Mouse (Mus musculus) heart, postnatal 36 days (tissue): ENCODE results near the gene E2f6. TPM values are rescaled to one million over a fixed set of nuclear protein-coding genes. Genes with fewer than 3 reads are reported as not detected.
A peak's percentile ranks its signal among the peaks of the same experiment; 100 is the strongest.

Experiments
- DNase-seq, 2 experiments: peaks; one replicate each; pipeline ENCODE4 v3.0.0; 2021 to 2022
- intact Hi-C: fragments of 180-260 bp; cut with DNase I; formaldehyde crosslinking; loops from one replicate; pipeline ENCODE4 v1.15.1; 2025
- total RNA-seq, 2 experiments: library from RNA; stranded (reverse); gene quantifications; 2 replicates each; pipeline ENCODE4 v1.2.3; 2021

The E2f6 gene
- 10 to 100 TPM; 72.1 to 74.7 TPM for total RNA-seq

DNA sequence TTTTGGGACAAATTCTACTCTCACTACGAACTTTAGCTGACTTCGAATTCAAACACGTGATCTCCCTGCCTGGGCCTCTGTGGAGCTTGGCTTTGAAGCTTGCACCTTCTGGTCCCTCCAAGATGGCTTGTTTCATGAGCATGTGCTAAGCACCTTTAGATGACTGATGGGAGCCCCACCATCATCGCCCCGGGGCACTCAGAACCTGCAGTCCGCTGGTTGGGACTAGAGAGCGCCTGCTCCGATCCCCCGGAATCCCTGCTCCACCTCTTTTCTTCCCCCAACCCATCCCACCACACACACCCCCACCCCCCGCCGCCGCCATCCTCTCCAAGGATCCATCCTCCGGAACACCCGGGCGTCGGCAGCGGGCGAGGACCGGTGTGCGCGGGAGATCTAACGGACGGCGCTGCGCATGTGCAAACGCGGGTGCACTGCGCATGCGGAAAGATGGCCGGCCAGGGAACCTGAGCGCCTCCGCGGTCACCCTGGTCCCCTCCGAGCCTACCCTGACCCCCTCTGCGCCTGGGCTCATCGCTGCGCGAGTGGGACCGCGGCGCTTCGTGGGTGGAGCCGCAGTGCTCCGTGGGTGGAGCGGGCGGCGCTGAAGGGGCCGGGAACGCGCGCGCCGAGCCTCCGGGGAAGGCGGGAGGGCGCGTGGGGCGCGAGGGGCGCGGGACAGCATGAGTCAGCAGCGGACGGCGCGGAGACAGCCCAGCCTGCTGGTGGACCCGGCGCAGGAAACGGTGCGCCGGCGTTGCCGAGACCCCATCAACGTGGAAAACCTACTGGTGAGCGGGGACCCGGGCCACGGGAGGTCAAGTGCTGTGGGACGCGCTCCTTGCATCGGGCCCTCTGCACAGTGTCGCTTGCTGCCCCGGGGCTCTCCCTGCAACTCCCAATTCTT is at the start of gene E2f6:
TSS of gene E2f6 (plus strand) at position 439 of the 907 bp plus-strand sequence.
- DNase-seq = peak; percentile 84 to 91

DNA sequence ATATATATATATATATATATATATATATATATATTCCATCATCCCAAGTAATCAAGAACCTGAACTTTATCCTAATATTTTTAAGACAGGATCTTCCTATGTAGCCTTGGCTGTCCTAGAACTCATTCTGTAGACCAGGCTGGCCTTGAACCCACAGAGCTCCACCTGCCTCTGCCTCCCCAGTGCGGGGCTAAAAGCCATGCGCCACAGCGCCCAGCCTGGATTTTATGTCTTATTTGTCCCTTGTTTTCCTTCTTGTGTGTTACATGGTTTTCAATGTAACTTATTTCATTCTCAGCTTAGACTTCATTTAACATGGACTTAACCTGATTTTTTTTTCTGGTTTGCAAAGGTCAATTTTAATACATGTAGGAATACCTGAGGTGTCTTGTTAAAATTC is 49.3 kb upstream of the E2f6 start:
- intact Hi-C loops = no loop called here
- no peak for DNase-seq

More for the DNA sequence above, at the start of gene E2f6:
- intact Hi-C loops = no loop called here

DNA sequence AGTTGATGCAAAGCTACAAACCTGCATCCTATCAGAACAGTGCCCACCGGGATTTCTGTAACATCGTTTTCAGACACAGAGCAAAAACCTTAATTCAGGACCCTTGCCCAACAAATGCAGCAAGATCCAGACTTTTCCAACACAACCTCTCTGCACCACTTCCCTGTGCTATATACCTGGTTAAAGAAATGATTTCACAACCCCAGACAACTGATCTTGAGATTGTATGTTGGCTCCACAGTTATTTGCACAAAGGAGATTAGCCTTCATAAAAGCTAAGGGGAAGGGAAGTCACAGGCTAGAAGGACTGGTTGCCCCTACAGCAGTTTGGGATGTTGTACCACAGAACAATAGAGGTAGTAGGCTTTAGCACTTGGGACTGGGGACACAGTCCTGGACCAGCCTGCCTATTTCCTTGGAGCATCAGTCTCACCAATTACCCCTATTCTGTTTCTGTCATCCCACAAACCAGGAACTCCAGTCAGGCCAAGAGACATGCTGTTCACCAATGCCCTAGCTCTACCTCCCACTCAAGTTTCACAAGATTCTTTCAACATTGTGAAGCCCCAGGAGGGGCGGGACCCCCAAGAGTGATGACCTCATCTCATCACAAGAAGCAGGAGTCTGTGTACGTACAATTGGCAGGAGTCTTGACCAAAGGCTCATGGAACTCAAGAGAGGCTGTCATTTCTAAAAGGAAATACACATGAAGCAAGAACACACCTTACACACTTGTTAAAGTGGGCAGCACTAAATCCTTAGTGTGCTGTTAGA is 46.9 kb upstream of the E2f6 start:
- intact Hi-C loops = no loop called here
- no peak for DNase-seq

DNA sequence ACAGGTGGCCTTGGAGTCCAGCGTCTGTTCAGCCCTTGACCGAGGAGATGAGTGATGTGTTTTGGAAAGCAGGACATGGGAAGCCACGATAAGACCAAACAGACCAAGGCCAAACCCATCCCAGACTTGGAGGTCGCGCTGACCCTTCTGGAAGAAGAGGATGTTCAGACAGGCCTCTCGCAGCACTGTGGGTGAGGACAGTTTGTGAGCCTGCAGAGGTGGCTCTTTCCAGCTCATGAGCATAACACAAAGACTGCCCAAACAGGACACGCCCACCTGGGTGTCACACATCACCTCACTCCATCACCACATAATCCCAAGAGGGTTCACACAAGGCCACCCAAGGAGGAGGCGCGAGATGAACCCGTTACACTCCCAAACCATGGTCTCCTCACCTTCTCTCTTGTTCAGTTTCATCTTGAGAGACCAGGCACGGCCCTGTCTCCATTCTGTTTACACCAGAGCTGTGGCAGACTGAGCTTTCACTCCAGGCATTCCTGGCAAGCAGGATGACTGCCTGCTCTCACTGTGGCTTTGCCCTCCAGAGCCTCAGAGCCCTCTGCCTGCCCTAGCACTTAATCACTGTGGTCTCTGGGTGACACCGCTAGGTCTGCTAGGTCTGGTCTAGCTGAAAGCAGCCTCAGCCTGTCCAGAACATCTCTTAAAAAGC is 45.9 kb upstream of the E2f6 start:
- no peak for DNase-seq
- intact Hi-C loops = no loop called here

DNA sequence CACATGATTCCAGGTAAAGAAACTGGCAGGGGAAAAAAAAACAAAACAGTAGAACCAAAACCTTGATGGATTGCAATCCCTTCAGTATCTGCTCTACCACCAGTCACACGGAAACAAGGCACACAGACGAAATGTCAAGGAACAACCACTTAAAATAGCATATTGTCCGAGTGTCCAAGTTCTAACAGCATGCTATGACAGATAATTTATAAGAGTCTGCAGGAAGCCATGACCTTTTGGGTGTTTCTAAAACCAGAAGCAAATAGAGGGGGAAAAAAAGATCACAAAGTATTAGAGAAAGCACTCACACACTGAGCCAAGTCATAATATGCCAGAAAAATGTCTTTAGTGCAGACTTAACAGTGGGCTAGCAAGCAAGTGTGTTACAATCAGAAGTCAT is 42.5 kb upstream of the E2f6 start:
- no peak for DNase-seq
- intact Hi-C loops = no loop called here

DNA sequence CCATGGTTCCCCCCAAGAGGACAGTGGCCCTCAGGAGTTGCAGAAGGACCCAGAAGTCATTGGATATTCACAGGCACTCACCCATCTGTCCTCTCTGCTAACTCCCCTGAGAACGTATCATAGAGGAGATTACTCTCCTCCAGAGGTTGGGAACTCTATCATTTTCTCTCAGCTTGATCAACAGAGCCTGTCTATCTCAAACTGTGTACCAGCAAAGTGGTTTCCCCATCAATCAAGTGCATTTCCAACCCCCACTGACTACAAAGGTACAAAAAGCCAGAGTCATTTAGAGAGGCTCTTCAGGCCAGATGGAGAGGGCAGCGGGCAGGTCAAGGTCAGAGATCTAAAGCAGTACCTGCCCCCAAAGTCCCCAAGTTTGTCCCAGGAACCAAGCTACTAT is 42.1 kb upstream of the E2f6 start:
- intact Hi-C loops = no loop called here
- no peak for DNase-seq

DNA sequence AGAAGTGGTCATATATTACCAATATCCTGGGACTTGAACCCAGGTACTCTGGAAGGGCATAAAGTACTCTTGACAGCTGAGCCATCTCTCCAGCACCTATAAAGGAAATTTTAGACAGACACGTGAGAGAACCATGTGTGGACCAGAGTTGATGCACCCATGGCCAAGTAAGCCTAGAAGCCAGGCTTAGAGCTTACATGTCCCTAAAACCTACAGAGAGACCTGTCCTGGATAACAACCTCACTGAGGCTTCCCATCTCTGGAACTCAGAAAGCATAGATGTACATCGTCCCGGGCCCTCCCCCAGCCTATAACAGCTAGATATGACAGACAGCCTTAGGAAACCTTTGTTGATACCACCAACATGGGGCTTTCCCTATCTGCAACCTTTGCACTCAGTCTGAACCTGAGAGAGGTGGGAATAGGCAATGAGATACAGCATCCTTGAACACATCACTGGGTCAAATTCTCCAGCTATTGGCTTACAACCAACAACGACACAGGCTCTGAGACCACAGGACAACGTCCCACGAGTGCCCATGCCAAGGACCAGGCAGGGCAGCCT is 41.1 kb upstream of the E2f6 start:
- intact Hi-C loops = no loop called here
- DNase-seq = no peak

DNA sequence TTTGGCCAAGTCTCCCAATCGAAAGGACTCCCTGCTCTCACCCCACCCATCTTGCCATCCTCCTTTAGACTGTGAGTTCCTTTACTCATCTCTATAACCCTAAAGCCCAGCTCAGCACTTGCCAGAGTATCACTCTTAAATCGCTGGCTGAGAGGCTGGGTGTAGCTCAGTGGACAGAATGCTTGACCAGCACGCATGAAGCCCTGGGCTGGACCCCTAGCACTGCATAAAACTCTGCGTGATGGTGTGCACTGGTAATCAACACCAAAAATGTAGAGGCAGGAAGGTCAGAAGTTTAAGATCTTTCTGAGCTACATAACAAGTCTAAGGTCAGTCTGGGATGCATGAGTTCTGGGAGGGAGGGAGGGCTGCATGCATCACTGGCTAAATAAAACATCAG is 36.2 kb upstream of the E2f6 start:
- intact Hi-C loops = no loop called here
- DNase-seq = no peak

DNA sequence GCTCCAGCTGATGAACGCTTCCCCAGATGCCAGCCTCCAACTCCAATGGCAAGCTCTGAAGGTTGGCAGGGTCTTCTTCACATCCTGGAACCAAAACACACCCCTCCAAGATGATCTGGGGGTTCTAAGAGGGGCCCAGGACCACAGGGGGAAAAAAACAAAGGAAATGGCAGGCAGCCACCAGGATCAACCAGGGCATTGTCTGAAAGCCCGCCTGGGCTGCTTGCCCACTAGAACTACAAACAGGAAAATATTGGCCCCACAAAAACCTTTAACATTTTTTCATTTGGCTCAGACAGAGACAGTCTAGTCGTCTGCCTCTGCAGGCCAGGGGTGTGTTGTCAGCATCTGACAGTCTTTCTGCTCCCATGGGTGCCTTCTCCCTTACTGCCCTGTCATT is 35.4 kb upstream of the E2f6 start:
- DNase-seq = no peak

DNA sequence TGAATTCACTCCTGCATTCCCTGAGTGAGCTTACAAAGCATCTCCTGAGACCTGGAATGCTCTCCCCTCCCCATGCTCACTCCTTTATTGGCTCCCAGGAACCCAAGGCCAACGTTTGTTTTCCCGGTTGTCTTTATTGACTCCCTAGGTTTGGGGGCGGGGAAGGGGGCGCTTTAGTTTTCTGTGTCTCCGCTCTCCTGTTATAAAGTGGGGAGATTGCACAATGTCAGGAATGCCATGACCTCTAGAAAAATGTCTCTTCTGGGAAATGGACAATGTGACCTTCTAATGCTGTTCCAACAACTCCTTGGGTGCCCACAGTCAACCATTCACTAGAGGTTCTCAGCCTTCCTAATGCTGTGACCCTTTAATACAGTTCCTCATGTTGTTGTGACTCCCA is 32.2 kb upstream of the E2f6 start:
- intact Hi-C loops = no loop called here

More for the DNA sequence above, 35.4 kb upstream of the E2f6 start:
- intact Hi-C loops = no loop called here

DNA sequence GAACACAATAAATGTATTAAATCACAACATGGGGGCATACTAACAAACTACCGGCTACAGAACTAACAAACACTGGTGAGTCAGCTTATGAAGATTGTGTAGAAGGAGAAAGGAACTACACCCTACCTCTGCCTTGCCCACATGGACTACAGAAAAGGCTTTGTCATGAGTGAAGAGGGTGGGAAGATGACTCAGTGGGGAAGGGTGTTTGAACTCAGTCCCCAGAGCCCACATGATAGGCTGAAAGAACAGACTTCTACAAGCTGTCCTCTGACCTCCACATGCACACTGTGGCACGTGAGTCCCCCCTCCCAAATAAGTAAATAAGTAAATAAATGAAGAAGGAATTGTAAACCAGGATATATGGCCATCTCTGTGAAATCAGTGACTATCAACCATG is 31.6 kb upstream of the E2f6 start:
- no peak for DNase-seq
- intact Hi-C loops = no loop called here

More for the DNA sequence above, 32.2 kb upstream of the E2f6 start:
- no peak for DNase-seq

DNA sequence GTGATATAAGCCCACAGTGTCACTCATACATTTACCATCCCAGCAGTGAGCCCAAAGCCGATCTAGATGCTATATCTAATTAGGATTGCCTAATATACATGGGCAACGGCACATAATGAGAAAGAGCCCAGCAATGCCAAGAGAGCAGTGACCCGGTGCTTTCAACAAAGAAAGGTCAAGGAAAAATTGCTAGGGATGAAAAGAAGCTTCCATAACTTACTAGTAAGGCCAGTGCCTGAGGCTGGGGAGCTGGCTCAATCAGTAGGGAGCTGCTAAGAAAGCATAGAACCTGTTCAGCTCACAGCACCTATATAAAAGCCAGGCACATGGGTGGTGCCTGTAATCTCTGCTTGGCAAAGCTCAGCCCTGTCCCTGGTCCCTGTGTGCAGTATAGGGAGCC is 30.4 kb upstream of the E2f6 start:
- intact Hi-C loops = no loop called here
- DNase-seq = no peak

DNA sequence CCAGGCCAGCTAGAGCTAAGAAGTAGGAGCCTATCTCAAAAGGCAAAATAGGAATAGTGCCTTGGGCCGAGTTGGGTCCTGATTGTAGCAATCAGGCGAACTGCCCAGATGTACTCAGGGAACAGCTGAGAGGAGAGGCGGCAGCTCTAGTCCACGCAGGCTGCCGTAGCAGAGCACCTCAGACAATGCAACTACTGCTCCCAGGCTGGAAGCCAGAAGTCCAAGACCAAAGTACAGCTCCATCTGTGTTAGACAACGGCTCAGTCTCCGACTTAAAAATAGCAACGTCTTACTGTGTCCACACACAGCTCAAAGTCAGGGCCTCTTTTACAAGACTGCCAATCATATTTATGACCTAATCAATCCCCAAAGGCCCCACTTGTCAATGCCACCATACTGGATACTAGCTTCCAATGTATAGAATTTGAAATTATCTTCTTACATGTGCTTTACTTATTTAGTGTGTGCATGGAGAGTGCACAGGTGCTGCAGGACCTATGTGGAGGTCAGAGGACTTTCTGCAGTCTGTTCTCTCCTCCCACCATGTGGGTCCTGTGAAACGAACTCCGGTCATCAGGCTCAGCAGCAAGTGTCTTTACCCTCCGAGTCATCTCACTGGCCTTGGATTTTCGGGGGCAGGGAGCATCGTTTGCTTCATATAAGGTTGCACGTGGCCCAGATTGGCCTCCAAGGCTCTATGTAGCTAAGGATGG is 29.6 kb upstream of the E2f6 start:
- intact Hi-C loops = no loop called here
- DNase-seq = no peak

DNA sequence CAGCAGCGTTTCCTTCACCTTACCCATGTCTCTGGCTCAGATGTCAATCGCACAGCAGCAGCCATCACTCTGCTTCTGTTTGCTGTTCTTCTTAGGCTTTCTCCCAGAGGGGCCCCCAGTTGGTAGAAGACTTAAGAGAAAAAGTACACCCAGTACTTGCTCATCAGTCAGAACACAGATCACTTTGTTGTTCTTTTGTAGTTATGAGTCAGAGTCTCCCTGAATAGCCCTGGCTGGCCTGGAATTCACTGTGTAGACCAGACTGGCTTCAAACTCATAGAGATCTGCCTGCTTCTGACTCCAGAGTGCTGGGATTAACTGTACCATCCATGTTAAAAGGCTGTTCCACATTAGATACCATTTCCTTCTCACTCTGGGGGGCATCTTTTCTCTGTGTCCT is 22.2 kb upstream of the E2f6 start:
- intact Hi-C loops = no loop called here
- no peak for DNase-seq

DNA sequence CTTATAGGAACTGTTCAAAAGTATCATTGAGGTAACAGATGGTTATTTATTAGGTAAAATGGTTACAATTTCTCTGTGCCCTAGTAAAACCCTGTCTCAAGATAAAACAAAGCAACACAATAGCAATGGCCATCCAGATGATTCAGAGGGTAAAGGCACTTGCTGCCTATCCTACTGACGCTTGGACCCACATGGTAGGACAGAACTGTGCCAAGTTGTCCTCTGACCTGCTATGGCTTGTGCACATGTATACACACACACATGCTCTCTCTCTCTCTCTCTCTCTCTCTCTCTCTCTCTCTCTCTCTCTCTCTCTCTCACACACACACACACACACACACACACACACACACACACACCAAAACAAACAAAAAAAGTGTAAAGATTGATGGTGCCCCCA is 21.6 kb upstream of the E2f6 start:
- no peak for DNase-seq
- intact Hi-C loops = no loop called here

DNA sequence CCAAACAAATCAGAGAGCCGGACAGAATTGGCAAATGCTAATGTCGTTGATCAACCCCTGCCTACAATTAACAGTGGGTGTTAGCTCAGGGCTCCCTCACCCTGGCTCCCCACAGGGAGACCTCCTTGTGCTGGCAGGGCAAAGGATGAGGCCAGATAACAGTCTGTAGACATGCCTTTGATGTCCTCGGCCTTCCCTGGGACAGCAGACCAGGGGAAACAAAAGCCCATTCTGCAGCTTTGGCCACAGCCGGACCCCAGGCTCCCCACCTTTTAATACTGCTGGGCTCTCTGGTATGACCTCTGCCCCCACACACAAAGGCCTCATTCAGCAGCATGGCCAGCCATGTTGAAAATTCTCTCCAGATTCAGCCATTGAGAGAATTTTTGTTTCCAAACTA is 21.0 kb upstream of the E2f6 start:
- intact Hi-C loops = no loop called here
- no peak for DNase-seq

DNA sequence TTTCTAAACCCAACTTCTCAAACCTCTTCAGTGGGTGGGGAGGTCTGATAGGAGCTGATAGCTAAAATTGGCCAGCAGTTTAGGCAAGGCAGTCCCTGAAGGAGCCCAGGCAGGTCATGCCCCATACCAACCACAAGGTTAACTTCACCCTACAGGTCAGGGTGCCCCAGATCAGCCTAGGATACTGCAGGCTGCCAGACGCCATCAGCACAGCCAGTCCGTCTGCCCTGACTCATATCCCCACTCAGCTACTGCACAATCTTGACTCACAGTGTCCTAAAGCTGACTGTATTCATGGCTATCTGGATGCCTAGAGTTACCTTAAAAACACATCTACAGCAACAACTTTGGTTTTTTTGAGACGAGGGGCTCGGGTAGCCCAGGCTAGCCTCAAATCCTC is 20.3 kb upstream of the E2f6 start:
- intact Hi-C loops = no loop called here
- no peak for DNase-seq

DNA sequence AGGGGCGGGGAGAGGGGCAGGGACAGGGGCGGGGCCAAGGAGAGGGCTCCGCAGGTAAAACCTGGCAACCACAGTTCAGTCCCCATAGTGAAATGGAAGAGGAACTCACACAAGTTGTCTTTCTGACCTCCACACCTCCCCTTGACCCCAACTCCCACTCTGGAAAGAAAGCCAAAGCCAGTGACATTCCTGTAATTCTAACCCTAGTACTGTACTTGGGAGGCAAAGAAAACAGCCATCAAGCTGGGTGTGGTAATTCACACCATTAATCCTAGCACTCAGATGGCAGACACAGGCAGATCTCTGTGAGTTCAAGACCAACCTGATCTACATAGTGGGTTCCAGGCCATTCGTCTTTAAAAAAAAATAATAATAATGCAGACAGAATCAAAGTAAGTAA is 17.4 kb upstream of the E2f6 start:
- intact Hi-C loops = no loop called here
- DNase-seq = no peak

DNA sequence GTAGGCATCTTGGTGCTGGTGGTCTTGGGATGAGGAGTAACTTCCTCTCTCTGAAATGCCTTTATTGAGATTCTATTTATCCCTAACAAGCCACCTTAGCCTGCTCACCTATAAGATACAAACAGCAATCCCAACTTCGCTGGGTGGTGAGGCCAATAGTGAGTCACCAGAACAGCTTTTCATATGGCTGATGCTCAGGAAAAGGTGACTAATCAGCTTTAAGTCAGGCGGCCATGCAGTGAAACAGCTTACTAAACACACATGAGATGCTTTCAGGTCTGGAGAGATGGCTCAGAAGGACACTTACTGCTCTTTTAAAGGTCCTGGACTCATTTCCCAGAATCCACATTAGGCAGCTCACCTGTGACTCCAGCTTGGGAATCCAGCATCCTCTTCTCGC is 15.0 kb upstream of the E2f6 start:
- DNase-seq = no peak
- intact Hi-C loops = no loop called here

DNA sequence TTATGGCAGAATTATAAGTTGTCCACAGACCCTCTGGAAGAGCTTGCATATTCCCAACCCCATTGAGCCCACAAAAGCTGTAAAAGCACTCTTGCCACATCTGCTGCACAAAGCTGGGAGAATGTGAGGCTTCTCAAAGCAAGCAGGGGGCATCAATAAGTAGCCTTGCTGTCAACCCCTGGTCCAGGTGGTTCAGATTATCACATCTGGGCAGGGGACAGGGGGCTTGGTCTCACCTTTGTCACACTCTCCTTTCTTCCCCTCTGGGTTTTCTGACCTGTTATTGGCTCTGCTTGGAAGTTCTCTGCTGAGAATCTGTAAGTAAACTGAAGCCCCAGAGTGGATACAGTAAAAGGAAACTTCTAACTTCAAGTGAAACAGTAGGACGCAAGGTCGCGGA is 11.9 kb upstream of the E2f6 start:
- DNase-seq = no peak
- intact Hi-C loops = no loop called here

DNA sequence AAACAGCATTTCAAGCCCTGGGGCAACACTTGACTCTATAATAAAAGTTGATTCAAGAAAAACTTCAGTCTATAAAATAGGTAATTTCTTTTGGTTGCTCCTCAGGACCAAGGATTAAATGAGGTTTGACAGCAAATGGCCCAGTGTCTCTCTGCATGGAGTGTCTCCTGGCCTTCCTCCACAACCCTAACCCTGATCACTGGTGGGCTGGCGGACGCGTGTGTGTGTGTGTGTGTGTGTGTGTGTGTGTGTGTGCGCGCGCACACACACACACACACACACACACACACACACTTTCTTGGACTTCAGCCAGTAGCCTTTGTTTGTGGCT is 10.9 kb upstream of the E2f6 start:
- intact Hi-C loops = no loop called here
- DNase-seq = no peak
